Mouse (Mus musculus) bone marrow, adult 2 months (tissue): Measurements from ENCODE around the gene Rrm1.

Experiments
- CTCF ChIP-seq: fragments of 200-500 bp; IDR thresholded peaks from 2 replicates; pipeline ENCODE4 v1.5.1; 2011; ENCODE audit warnings: low read length, control low read depth; ENCODE audit not compliant: control insufficient read depth, insufficient read depth
- POLR2A ChIP-seq: fragments of 200-500 bp; IDR thresholded peaks from 2 replicates; pipeline ENCODE4 v1.6.1; 2011; ENCODE audit warnings: low read depth, mild to moderate bottlenecking, control low read depth, low read length, borderline replicate concordance; ENCODE audit not compliant: control insufficient read depth

- TF ChIP-seq POLR2A (no peak), CTCF (no peak)
Measured at GRCm38 (mm10) chr7:102446438-102446837, 4.9 kb downstream of the Rrm1 start.
